Mouse (Mus musculus): Measurements from ENCODE around the gene Ank.

DNA sequence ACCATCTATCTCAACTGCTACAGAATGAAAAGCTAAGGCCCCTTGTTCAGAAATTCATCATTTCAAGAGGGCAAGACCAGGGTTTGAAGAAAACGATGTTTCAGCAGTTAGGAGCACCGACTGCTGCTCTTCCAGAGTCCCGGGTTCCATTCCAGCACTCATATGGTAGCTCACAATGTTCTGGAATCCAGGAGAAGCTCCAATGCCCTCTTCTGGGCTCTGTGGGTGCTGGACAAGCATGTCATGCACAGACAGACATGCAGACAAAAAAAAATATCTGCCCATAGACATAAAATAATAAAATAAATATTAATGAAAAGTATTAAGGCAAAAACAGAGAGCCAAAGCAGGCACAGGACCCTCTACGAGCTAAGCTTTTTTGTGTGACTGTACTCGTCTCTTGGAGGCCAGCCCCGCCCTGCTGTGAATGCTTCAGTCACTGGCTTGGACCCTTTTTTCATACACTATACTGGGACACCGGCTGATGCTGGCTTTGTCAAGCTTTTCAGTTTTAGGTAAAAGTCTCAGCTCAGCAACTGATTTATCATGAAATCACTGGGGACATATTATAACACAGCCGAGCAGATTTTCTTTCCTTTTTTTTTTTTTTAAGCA, 979 bp upstream of the Ank start:
- TF ChIP-seq POLR2A (IDR thresholded peaks at IDR 0.05; ENCODE audit: insufficient read depth, low read depth, low read length) = no peak
- TF ChIP-seq EP300 (IDR thresholded peaks at IDR 0.05; ENCODE audit: insufficient read depth, low read depth, low read length) = no peak
